Mouse (Mus musculus) megakaryocyte, embryonic 14.5 days (primary cell): Measurements from ENCODE around the gene Kdr. TPM values are rescaled to one million over a fixed set of nuclear protein-coding genes. Genes with fewer than 3 reads are reported as not detected.

Experiments used
- H3K27me3 ChIP-seq: replicated peaks from 2 replicates; pipeline ENCODE3; 2012; ENCODE audit warnings: inconsistent platforms
- H3K36me3 ChIP-seq: replicated peaks from 2 replicates; pipeline ENCODE3; 2012; ENCODE audit warnings: low read length, inconsistent platforms, mixed read lengths
- H3K4me1 ChIP-seq: 2 replicates; pipeline ENCODE4 v1.6.1; 2012; ENCODE audit warnings: inconsistent platforms
- H3K4me3 ChIP-seq: replicated peaks from 2 replicates; pipeline ENCODE3; 2012; ENCODE audit warnings: moderate library complexity, mild to moderate bottlenecking, inconsistent platforms
- H3K9me3 ChIP-seq: 2 replicates; pipeline ENCODE4 v1.6.1; 2012; ENCODE audit warnings: inconsistent platforms
- FLI1 ChIP-seq: IDR thresholded peaks from 2 replicates; pipeline ENCODE4 v1.6.1; 2012; ENCODE audit warnings: low read length, inconsistent platforms, mixed read lengths
- GATA1 ChIP-seq: IDR thresholded peaks from 3 replicates; pipeline ENCODE4 v1.6.1; 2012; ENCODE audit warnings: mixed read lengths, low read length, inconsistent platforms, borderline replicate concordance
- polyA plus RNA-seq: library from polyadenylated mRNA; stranded (reverse); fragments of >175 nt; gene quantifications from 2 replicates; pipeline ENCODE4 v1.2.3, GENCODE M21; 2012; ENCODE audit warnings: low replicate concordance; ENCODE audit not compliant: insufficient read depth

The Kdr gene
- 0.45 TPM in 1 of 2 replicates, not detected in the other for polyA plus RNA-seq

GRCm38 (mm10) chr5:75978374-75979100 is at the start of gene Kdr:
Gene Kdr, minus strand, starts transcription at chr5:75978458.
- H3K27me3 ChIP-seq, result peaks cover 37% of the 10 kb centered on the region
- TF ChIP-seq FLI1 (no peak), GATA1 (no peak)

DNA sequence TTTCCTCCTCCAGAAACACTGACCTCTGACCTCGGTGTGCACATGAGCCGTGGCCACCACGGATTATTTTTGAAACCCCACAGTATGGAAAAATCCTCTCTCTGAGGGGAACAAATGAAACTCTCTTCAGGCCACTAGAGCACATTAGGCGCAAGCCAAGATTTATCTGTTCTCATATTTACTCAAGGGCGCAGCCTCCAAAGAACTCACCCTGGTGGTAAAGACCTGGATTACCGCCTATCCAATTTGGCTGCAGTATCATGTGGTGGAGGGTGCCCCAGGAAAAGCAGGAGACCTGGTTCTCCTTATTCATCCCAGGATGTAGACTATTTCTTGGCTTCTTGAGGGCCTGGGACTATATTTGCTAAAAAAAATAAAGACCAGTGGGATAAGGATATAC is 48.5 kb upstream of the Kdr start:
- H3K9me3 ChIP-seq, result peaks cover 8% of the 10 kb centered on the region
- H3K27me3 ChIP-seq, result no peaks in the 10 kb centered on the region
- H3K36me3 ChIP-seq, result no peaks in the 10 kb centered on the region
- TF ChIP-seq FLI1, result no peak
- no peak for TF ChIP-seq GATA1
- peaks cover 63% of the 10 kb centered on the region for H3K4me1 ChIP-seq
- no peak overlapping the region for H3K4me3 ChIP-seq

More at GRCm38 (mm10) chr5:75978374-75979100, at the start of gene Kdr:
- H3K36me3 ChIP-seq, result peaks cover 2% of the 10 kb centered on the region
- peaks cover 12% of the 10 kb centered on the region for H3K9me3 ChIP-seq
- H3K4me3 ChIP-seq, result peak within 1 kb of the TSS; percentile 94
- H3K4me1 ChIP-seq, result peaks cover 55% of the 10 kb centered on the region

DNA sequence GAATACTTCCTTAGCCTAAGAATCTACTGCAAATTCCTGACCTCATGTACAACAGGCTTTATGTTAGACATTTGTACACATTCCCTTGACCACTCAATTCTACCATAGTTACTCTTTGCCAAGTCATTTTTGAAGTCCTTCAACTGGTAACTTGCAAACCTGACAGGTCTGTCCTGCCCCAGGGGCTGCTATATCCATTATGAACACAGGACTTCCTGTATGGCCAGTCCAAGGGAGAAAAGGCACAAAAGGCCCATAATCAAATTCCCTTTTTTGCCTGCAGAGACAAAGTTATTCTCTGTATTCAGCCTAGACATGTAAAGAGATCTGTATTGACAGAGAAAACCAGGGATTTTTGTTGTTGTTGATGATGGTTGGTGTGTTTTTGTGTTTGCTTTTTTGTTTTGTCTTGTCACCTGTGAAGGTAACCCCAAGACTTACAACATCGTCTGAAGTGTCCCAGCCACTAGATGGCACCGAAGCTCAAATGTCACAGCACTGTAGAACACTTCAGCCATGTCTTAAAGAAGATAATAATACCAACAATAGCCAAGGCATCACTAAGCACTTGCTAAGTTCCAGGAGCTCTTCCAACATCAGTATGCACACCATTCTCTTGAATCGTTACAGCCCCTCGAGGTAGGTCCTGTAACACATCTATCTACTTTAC is 47.9 kb upstream of the Kdr start:
- Histone ChIP-seq H3K4me1 (peaks cover 63% of the 10 kb centered on the region), H3K27me3 (no peaks in the 10 kb centered on the region), H3K4me3 (no peak overlapping the region), H3K36me3 (no peaks in the 10 kb centered on the region), H3K9me3 (peaks cover 8% of the 10 kb centered on the region)
- no peak for TF ChIP-seq FLI1
- TF ChIP-seq GATA1, result no peak

DNA sequence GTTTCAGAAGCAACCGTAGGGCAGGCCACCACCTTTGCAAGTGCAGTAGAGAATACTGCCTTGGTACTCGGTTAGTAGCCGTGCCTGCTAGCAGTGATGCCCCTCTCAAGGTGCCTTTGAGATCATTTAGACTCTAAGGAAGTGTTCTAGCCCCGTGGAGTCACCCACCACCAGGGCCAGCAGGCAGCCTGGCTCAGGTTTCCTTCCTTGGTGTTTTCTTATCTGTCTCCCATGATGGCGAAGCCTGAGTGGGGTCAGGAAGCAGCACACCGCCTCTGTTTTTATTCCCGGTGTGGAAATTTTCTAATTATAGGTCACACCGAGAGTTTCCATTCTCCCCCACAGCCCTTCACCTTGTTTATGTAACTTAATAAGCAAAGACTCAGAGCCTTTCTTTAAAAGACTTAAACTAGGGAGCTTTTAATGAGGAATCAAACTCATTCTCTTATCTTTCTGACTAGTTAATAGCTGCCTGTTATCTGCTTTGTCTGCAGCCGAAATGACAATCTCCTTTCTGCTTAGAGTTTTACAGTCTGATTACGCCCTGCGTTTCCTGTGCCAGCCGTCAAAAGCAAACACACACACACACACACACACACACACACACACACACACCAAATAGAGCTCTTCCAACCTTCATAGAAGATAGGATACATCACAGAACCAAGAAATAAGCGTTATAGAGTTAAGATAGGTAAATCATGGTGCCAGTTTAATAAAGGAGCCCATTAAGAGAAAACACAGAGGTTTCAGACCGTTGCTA is 44.9 kb upstream of the Kdr start:
- Histone ChIP-seq H3K9me3 (peaks cover 8% of the 10 kb centered on the region), H3K4me1 (peaks cover 54% of the 10 kb centered on the region), H3K36me3 (no peaks in the 10 kb centered on the region), H3K4me3 (no peak overlapping the region), H3K27me3 (no peaks in the 10 kb centered on the region)
- TF ChIP-seq GATA1, result no peak
- no peak for TF ChIP-seq FLI1

DNA sequence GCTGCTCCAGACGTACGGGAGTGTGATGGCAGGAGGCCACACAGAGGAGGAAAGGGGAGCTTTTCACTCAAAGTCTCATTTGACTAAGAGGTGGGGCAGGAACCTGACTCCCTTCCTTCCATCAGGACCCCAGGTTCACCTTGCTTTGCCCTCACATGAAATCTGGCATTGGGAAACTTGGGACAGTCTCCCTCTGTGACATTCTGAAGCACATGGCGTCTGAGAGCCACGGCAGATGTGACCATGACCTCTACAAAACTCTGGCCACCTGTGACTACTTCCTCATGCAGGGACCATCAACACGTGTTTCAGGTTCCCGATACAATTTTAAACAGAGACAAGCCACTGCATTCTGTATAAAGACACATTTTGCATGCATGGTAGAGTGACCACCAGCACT is 44.2 kb upstream of the Kdr start:
- Histone ChIP-seq H3K4me3 (no peak overlapping the region), H3K36me3 (no peaks in the 10 kb centered on the region), H3K9me3 (peaks cover 8% of the 10 kb centered on the region), H3K27me3 (no peaks in the 10 kb centered on the region), H3K4me1 (peaks cover 47% of the 10 kb centered on the region)
- TF ChIP-seq FLI1 (no peak), GATA1 (no peak)

DNA sequence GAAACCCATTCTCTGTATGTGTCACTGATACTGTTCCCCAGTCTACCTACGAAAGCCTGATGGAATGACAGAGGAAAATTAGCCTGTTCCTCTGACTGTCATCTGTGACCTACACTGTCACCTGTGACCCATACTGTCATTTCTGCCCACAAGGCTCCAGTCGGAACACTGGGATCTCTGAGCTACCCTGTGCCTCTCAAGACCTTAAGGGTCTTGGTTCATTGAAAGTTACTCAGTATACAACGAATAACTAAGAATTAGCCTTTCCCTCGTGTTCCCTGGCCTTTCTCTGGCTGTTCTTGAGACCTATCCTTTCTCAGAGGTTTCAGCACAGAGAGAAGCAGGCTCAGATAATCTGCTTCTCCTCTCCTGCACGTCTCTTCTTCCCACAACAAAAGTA is 40.1 kb upstream of the Kdr start:
- Histone ChIP-seq H3K9me3 (peaks cover 8% of the 10 kb centered on the region), H3K4me3 (no peak overlapping the region), H3K27me3 (no peaks in the 10 kb centered on the region), H3K4me1 (peaks cover 28% of the 10 kb centered on the region), H3K36me3 (no peaks in the 10 kb centered on the region)
- TF ChIP-seq GATA1 (no peak), FLI1 (no peak)

DNA sequence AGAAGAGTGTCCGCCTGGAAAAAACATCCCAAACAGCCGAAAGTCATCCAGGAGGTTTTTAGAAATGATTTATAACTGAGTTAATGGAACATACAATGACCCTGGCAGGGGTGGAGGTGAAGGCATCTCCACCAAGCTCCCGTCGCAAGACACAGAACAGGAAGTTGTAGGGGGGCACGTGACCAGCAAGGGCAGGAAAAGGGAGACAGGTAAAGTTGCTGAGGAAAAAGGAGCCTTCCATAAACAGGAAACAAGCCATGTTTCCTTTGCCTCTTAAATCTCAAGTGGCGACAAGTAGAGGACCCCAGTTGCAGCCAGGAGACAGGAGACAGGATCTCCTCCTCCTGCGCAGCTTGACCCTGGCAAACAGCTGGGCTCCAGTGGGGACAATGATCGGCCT is 37.8 kb upstream of the Kdr start:
- TF ChIP-seq GATA1 (no peak), FLI1 (no peak)
- Histone ChIP-seq H3K4me3 (no peak overlapping the region), H3K4me1 (peaks cover 19% of the 10 kb centered on the region), H3K27me3 (no peaks in the 10 kb centered on the region), H3K36me3 (no peaks in the 10 kb centered on the region), H3K9me3 (no peaks in the 10 kb centered on the region)

- H3K4me3 ChIP-seq, result no peak overlapping the region
- H3K27me3 ChIP-seq, result no peaks in the 10 kb centered on the region
- no peak for TF ChIP-seq GATA1
- TF ChIP-seq FLI1, result no peak
- H3K4me1 ChIP-seq, result peaks cover 12% of the 10 kb centered on the region
- no peaks in the 10 kb centered on the region for H3K9me3 ChIP-seq
- H3K36me3 ChIP-seq, result no peaks in the 10 kb centered on the region
These were observed 35.7 kb upstream of the Kdr start for GRCm38 (mm10) chr5:76013881-76014431.

GRCm38 (mm10) chr5:76006403-76006802 is 28.1 kb upstream of the Kdr start:
- no peak overlapping the region for H3K4me3 ChIP-seq
- TF ChIP-seq GATA1, result no peak
- no peak for TF ChIP-seq FLI1
- no peaks in the 10 kb centered on the region for H3K9me3 ChIP-seq
- H3K27me3 ChIP-seq, result no peaks in the 10 kb centered on the region
- H3K4me1 ChIP-seq, result peaks cover 39% of the 10 kb centered on the region
- H3K36me3 ChIP-seq, result no peaks in the 10 kb centered on the region

- no peak for TF ChIP-seq FLI1
- no peak for TF ChIP-seq GATA1
- peaks cover 11% of the 10 kb centered on the region for H3K27me3 ChIP-seq
- H3K36me3 ChIP-seq, result no peaks in the 10 kb centered on the region
- H3K9me3 ChIP-seq, result no peaks in the 10 kb centered on the region
- no peak overlapping the region for H3K4me3 ChIP-seq
- no peaks in the 10 kb centered on the region for H3K4me1 ChIP-seq
These were observed 12.0 kb upstream of the Kdr start for GRCm38 (mm10) chr5:75990212-75990611.
